Mouse (Mus musculus) ES-Bruce4 (cell line): ENCODE results near the gene BC004004. TPM values are rescaled to one million over a fixed set of nuclear protein-coding genes. Genes with fewer than 3 reads are reported as not detected.
A peak's percentile ranks its signal among the peaks of the same experiment; 100 is the strongest.
"Not testable (repeated sequence)": the region's sequence is repeated elsewhere in the genome, so short reads cannot be mapped to it uniquely, and the experiment has no call there.

Source experiments
- H3K27ac ChIP-seq: 2 replicates; pipeline ENCODE4 v1.5.1; 2012; ENCODE audit warnings: low read length, inconsistent platforms; ENCODE audit not compliant: insufficient read depth
- H3K27me3 ChIP-seq: 2 replicates; pipeline ENCODE4 v1.6.1; 2012; ENCODE audit warnings: mild to moderate bottlenecking, low read length, inconsistent platforms; ENCODE audit not compliant: control insufficient read depth, poor library complexity, insufficient read depth, severe bottlenecking
- H3K36me3 ChIP-seq: 2 replicates; pipeline ENCODE4 v1.6.1; 2012; ENCODE audit warnings: inconsistent platforms, mild to moderate bottlenecking, low read length, moderate library complexity; ENCODE audit not compliant: control insufficient read depth, poor library complexity, insufficient read depth, severe bottlenecking
- H3K4me1 ChIP-seq: one replicate; pipeline ENCODE4 v1.8.1; 2011; ENCODE audit warnings: low read length; ENCODE audit not compliant: control insufficient read depth, insufficient read depth
- H3K4me3 ChIP-seq: 2 replicates; pipeline ENCODE4 v1.5.1; 2011; ENCODE audit warnings: low read depth, mild to moderate bottlenecking, low read length
- H3K9ac ChIP-seq: 2 replicates; pipeline ENCODE4 v1.6.1; 2012; ENCODE audit warnings: low read depth, mild to moderate bottlenecking, inconsistent platforms; ENCODE audit not compliant: poor library complexity, severe bottlenecking
- H3K9me3 ChIP-seq: replicated peaks from 2 replicates; pipeline ENCODE4 v1.6.1; 2012; ENCODE audit warnings: mild to moderate bottlenecking, low read length, inconsistent platforms; ENCODE audit not compliant: control insufficient read depth, poor library complexity, insufficient read depth, severe bottlenecking
- CTCF ChIP-seq: IDR thresholded peaks from one replicate; pipeline ENCODE4 v1.8.1; 2011; ENCODE audit warnings: low read depth, low read length
- EP300 ChIP-seq: IDR thresholded peaks from 2 replicates; pipeline ENCODE4 v1.6.1; 2011; ENCODE audit warnings: low read depth, low read length; ENCODE audit not compliant: insufficient read depth
- POLR2A ChIP-seq: IDR thresholded peaks from one replicate; pipeline ENCODE4 v1.8.1; 2011; ENCODE audit warnings: low read length; ENCODE audit not compliant: insufficient read depth
- polyA plus RNA-seq: library from polyadenylated mRNA; stranded (reverse); fragments of >200 nt; gene quantifications from 2 replicates; pipeline ENCODE4 v1.2.4, GENCODE M21; 2011; ENCODE audit warnings: low read depth; ENCODE audit not compliant: missing spikeins, insufficient read depth, insufficient read length

The BC004004 gene
- polyA plus RNA-seq, 1 experiment = 54.0 TPM

DNA sequence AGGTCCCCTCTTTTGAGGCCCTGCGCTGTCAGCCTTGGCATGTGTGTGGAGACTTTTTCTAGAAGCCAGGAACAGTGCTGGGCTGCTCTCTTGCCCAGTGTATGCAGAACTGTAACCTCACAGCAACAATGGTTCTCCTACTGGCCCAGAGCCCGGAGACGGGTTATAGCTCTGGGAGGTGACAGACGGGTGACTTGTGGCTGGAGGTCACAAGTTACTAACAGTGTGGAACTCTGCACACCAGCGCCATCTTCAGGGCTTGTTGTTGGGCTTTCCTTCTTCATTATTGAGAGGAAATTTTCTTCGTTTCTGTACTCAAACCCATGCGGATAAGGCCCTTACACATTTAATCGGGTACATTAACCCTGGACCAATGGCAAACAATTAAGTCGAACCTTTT lies 19.1 kb upstream of the BC004004 start:
- H3K27ac ChIP-seq = no peak overlapping the region
- no peaks in the 10 kb centered on the region for H3K9me3 ChIP-seq
- no peak overlapping the region for H3K4me3 ChIP-seq
- TF ChIP-seq POLR2A (no peak), CTCF (peak; percentile 38)
- H3K4me1 ChIP-seq = no peaks in the 10 kb centered on the region
- peaks cover 15% of the 10 kb centered on the region for H3K36me3 ChIP-seq
- H3K9ac ChIP-seq = no peak overlapping the region
- no peaks in the 10 kb centered on the region for H3K27me3 ChIP-seq

DNA sequence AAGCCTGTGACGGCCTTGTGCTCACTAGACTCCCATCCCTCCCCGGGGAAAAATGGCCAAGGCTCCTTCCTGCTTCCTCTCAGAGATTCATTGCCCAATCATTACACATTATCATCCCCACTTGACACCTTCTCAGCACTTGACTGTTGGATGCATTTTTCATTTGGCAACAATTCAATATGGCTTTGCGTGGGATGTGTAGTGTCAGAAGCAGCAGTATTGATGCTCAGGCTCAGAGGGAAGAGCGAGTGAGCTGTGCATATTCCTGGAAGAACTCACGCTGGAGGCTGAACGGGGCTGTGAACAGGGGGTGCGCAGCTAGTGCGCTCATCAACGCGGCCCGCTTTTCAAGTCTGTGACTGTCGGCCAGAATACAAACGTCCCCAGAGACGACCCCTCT lies 17.6 kb upstream of the BC004004 start:
- H3K9ac ChIP-seq, H3K27me3 ChIP-seq, H3K9me3 ChIP-seq, H3K4me3 ChIP-seq, H3K27ac ChIP-seq, H3K4me1 ChIP-seq: not testable (repeated sequence)
- H3K36me3 ChIP-seq = peaks cover 20% of the 10 kb centered on the region

DNA sequence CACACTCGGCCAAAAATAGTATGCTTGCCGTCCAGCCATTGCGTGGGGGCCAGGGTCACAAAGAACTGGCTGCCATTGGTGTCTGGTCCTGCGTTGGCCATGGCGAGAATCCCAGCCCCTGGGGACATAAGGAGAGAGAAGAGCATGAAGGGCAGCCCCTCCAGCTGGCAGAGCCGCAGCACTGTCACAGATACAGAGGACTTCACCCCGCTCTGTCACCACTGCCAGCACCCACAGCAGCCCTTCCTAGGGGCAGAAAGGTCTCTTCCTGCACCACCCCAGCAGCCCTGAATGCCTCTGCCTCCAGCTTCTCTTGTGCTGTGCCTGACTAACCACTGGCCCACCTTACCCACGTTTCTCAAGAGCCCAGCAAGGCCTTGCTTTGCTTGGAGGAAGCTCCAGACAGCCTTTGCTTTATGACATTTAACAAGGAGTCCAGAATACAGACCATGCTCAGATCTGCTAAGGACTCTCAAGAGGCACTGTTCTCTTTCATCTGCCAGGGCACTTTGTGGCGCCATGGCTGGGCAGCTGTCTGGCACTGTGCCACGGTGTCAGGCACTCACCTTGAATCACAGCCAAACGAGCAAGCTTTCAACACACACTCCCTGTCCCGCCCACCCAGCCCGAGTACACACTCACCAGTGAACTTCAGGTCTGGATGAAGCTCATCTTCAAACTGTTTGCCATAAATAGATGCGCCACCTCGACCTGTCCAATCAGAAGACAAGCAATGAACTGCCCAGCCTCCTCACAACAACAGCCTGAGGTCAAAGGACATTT lies 16.8 kb upstream of the BC004004 start:
- peaks cover 28% of the 10 kb centered on the region for H3K36me3 ChIP-seq
- H3K9me3 ChIP-seq = no peaks in the 10 kb centered on the region
- H3K9ac ChIP-seq = no peak overlapping the region
- no peaks in the 10 kb centered on the region for H3K27me3 ChIP-seq
- no peaks in the 10 kb centered on the region for H3K4me1 ChIP-seq
- no peak overlapping the region for H3K4me3 ChIP-seq
- no peak overlapping the region for H3K27ac ChIP-seq
- no peak for TF ChIP-seq EP300
- TF ChIP-seq CTCF = no peak
- no peak for TF ChIP-seq POLR2A

DNA sequence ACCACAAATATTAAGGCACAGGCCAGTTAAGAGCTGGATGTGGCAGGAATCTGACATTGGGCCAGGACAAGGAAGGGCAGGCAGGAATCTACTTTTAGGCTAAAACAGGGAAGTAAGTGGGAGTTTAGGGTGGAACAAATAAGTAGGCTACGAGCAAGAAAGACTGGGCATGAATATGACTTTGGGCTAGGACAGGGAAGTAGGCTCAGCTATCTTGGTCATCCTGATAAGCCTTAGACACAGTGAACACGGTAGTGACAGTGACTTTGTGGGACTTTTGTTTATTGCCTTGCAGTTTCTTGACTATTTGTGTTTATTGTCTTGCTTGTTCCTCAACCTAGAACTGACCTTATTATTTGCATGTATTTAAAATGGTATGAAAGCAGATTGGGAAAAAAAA lies 15.4 kb upstream of the BC004004 start:
- TF ChIP-seq POLR2A (no peak), EP300 (no peak), CTCF (no peak)
- H3K27ac ChIP-seq = no peak overlapping the region
- no peaks in the 10 kb centered on the region for H3K9me3 ChIP-seq
- H3K4me1 ChIP-seq = no peaks in the 10 kb centered on the region
- peaks cover 36% of the 10 kb centered on the region for H3K36me3 ChIP-seq
- no peak overlapping the region for H3K4me3 ChIP-seq
- H3K27me3 ChIP-seq = no peaks in the 10 kb centered on the region
- H3K9ac ChIP-seq = no peak overlapping the region

- Histone ChIP-seq H3K27ac (no peak overlapping the region), H3K9me3 (no peaks in the 10 kb centered on the region), H3K9ac (no peak overlapping the region), H3K36me3 (peaks cover 40% of the 10 kb centered on the region), H3K27me3 (no peaks in the 10 kb centered on the region), H3K4me3 (no peak overlapping the region), H3K4me1 (no peaks in the 10 kb centered on the region)
- no peak for TF ChIP-seq EP300
- no peak for TF ChIP-seq CTCF
- no peak for TF ChIP-seq POLR2A
Measured at GRCm38 (mm10) chr17:29253684-29254083, 14.9 kb upstream of the BC004004 start.

GRCm38 (mm10) chr17:29254784-29255183 lies 13.8 kb upstream of the BC004004 start:
- not testable (repeated sequence) for H3K9me3 ChIP-seq, H3K27ac ChIP-seq, H3K27me3 ChIP-seq, H3K9ac ChIP-seq, H3K4me1 ChIP-seq, H3K4me3 ChIP-seq
- peaks cover 42% of the 10 kb centered on the region for H3K36me3 ChIP-seq
